Mouse (Mus musculus) forebrain, embryonic 10.5 days (tissue): ENCODE results near the gene Trim15. TPM values are rescaled to one million over a fixed set of nuclear protein-coding genes. Genes with fewer than 3 reads are reported as not detected.
A peak's percentile ranks its signal among the peaks of the same experiment; 100 is the strongest.
"Not testable (repeated sequence)": the region's sequence is repeated elsewhere in the genome, so short reads cannot be mapped to it uniquely, and the experiment has no call there.

Experiments
- DNase-seq: peaks from one replicate; pipeline ENCODE4 v3.0.0-alpha.2; 2017; ENCODE audit warnings: low spot score; ENCODE audit errors: extremely low spot score
- H3K27ac ChIP-seq: fragments of 300-500 bp; sonication (generic); 2 replicates; pipeline ENCODE4 v1.5.1; 2016; ENCODE audit warnings: mild to moderate bottlenecking
- H3K27me3 ChIP-seq: fragments of 300-500 bp; sonication (generic); 2 replicates; pipeline ENCODE4 v1.6.1; 2016; ENCODE audit warnings: mild to moderate bottlenecking; ENCODE audit not compliant: poor library complexity, severe bottlenecking
- H3K36me3 ChIP-seq: fragments of 300-500 bp; sonication (generic); replicated peaks from 2 replicates; pipeline ENCODE4 v1.6.1; 2016; ENCODE audit warnings: mild to moderate bottlenecking, moderate library complexity
- H3K4me1 ChIP-seq: fragments of 300-500 bp; sonication (generic); 2 replicates; pipeline ENCODE4 v1.6.1; 2016
- H3K4me3 ChIP-seq: fragments of 300-500 bp; sonication (generic); 2 replicates; pipeline ENCODE4 v1.5.1; 2016; ENCODE audit warnings: mild to moderate bottlenecking, moderate library complexity
- H3K9me3 ChIP-seq: fragments of 300-500 bp; sonication (generic); 2 replicates; pipeline ENCODE4 v1.6.1; 2016; ENCODE audit warnings: mild to moderate bottlenecking, moderate library complexity
- WGBS: fragments of 180-500 bp; shearing (Covaris S2); methylation state at CpG from one replicate; pipeline ENCODE4 v1.1.7; 2016; 5-methylcytosine and 5-hydroxymethylcytosine counted together
- polyA plus RNA-seq: library from polyadenylated mRNA; unstranded; fragments of >200 nt; fragmentation: Nextera tagmentation; extraction: Ambion mirVana; gene quantifications from 2 replicates; pipeline ENCODE4 v1.2.1, GENCODE M21; 2016

Gene Trim15
- polyA plus RNA-seq, 1 experiment from 2014 or later = 0.27 TPM

- Histone ChIP-seq H3K36me3 (no peaks in the 10 kb centered on the region), H3K27ac (no peak overlapping the region), H3K4me1 (no peaks in the 10 kb centered on the region), H3K27me3 (no peaks in the 10 kb centered on the region), H3K9me3 (no peaks in the 10 kb centered on the region), H3K4me3 (no peak overlapping the region)
- no peak for DNase-seq
- whole genome bisulfite sequencing = 82% methylated on average over 5 of the region's 5 CpGs
Observed at GRCm38 (mm10) chr17:36893387-36893786, 26.4 kb upstream of the Trim15 start.

- H3K36me3 ChIP-seq = no peaks in the 10 kb centered on the region
- H3K4me3 ChIP-seq = no peak overlapping the region
- WGBS = 23% methylated on average over 2 of the region's 2 CpGs
- no peak for DNase-seq
- H3K9me3 ChIP-seq = no peaks in the 10 kb centered on the region
- no peak overlapping the region for H3K27ac ChIP-seq
- no peaks in the 10 kb centered on the region for H3K27me3 ChIP-seq
- H3K4me1 ChIP-seq = no peaks in the 10 kb centered on the region
Observed at GRCm38 (mm10) chr17:36892362-36892761, 25.4 kb upstream of the Trim15 start.

GRCm38 (mm10) chr17:36891496-36891895, 24.5 kb upstream of the Trim15 start:
- not testable (repeated sequence) for H3K4me3 ChIP-seq, H3K36me3 ChIP-seq, H3K9me3 ChIP-seq, H3K27me3 ChIP-seq, H3K27ac ChIP-seq, DNase-seq, H3K4me1 ChIP-seq
- 93% methylated on average over 1 of the region's 1 CpGs for WGBS

GRCm38 (mm10) chr17:36890073-36890903, 23.3 kb upstream of the Trim15 start, which contains the start of gene Trim40:
Gene Trim40 (minus strand): TSS chr17:36890123.
- no peak for DNase-seq
- 85% methylated on average over 5 of the region's 5 CpGs for WGBS
- Histone ChIP-seq H3K9me3 (no peaks in the 10 kb centered on the region), H3K36me3 (no peaks in the 10 kb centered on the region), H3K4me1 (no peaks in the 10 kb centered on the region), H3K4me3 (no peak within 1 kb of the TSS), H3K27me3 (no peaks in the 10 kb centered on the region), H3K27ac (no peak within 1 kb of the TSS)

- no peak for DNase-seq
Observed at GRCm38 (mm10) chr17:36885132-36885790, 18.3 kb upstream of the Trim15 start.

GRCm38 (mm10) chr17:36883350-36883749, 16.3 kb upstream of the Trim15 start:
- Histone ChIP-seq H3K27ac (no peak overlapping the region), H3K4me1 (no peaks in the 10 kb centered on the region), H3K36me3 (no peaks in the 10 kb centered on the region), H3K27me3 (no peaks in the 10 kb centered on the region), H3K9me3 (no peaks in the 10 kb centered on the region), H3K4me3 (no peak overlapping the region)
- WGBS = 88% methylated on average over 2 of the region's 2 CpGs
- no peak for DNase-seq

More at GRCm38 (mm10) chr17:36885132-36885790, 18.3 kb upstream of the Trim15 start:
- Histone ChIP-seq H3K9me3 (no peaks in the 10 kb centered on the region), H3K36me3 (no peaks in the 10 kb centered on the region), H3K4me3 (no peak overlapping the region), H3K27ac (no peak overlapping the region), H3K4me1 (no peaks in the 10 kb centered on the region), H3K27me3 (no peaks in the 10 kb centered on the region)
- WGBS = 94% methylated on average over 12 of the region's 12 CpGs

GRCm38 (mm10) chr17:36874636-36875035, 7.6 kb upstream of the Trim15 start:
- no peaks in the 10 kb centered on the region for H3K27me3 ChIP-seq
- H3K27ac ChIP-seq = no peak overlapping the region
- no peak overlapping the region for H3K4me3 ChIP-seq
- H3K9me3 ChIP-seq = no peaks in the 10 kb centered on the region
- H3K36me3 ChIP-seq = no peaks in the 10 kb centered on the region
- WGBS = 78% methylated on average over 4 of the region's 4 CpGs
- DNase-seq = no peak
- no peaks in the 10 kb centered on the region for H3K4me1 ChIP-seq

GRCm38 (mm10) chr17:36869955-36870810, 3.2 kb upstream of the Trim15 start:
- no peak for DNase-seq
- peaks cover 10% of the 10 kb centered on the region for H3K4me1 ChIP-seq
- H3K27me3 ChIP-seq = peaks cover 29% of the 10 kb centered on the region
- 83% methylated on average over 25 of the region's 25 CpGs for WGBS
- H3K27ac ChIP-seq = peak overlapping the region; percentile 70
- H3K9me3 ChIP-seq = no peaks in the 10 kb centered on the region
- no peaks in the 10 kb centered on the region for H3K36me3 ChIP-seq
- H3K4me3 ChIP-seq = peak overlapping the region; percentile 10

GRCm38 (mm10) chr17:36869284-36869954, 2.4 kb upstream of the Trim15 start, which contains the start of gene Trim10:
Gene Trim10 (plus strand): TSS chr17:36869574.
- Histone ChIP-seq H3K9me3 (no peaks in the 10 kb centered on the region), H3K27ac (peak within 1 kb of the TSS; percentile 70), H3K4me1 (peaks cover 10% of the 10 kb centered on the region), H3K4me3 (peak within 1 kb of the TSS; percentile 10), H3K36me3 (no peaks in the 10 kb centered on the region), H3K27me3 (peaks cover 29% of the 10 kb centered on the region)
- no peak for DNase-seq
- 82% methylated on average over 4 of the region's 4 CpGs for WGBS

- DNase-seq = no peak
- no peak overlapping the region for H3K27ac ChIP-seq
- peaks cover 29% of the 10 kb centered on the region for H3K27me3 ChIP-seq
- WGBS = 85% methylated on average over 2 of the region's 2 CpGs
- H3K9me3 ChIP-seq = no peaks in the 10 kb centered on the region
- no peak overlapping the region for H3K4me3 ChIP-seq
- no peaks in the 10 kb centered on the region for H3K36me3 ChIP-seq
- peaks cover 10% of the 10 kb centered on the region for H3K4me1 ChIP-seq
Observed at GRCm38 (mm10) chr17:36868836-36869235, 1.8 kb upstream of the Trim15 start.

- 65% methylated on average over 2 of the region's 2 CpGs for WGBS
- Histone ChIP-seq H3K4me1 (peaks cover 3% of the 10 kb centered on the region), H3K36me3 (peaks cover 31% of the 10 kb centered on the region), H3K9me3 (no peaks in the 10 kb centered on the region), H3K4me3 (no peak overlapping the region), H3K27me3 (peaks cover 12% of the 10 kb centered on the region), H3K27ac (no peak overlapping the region)
- no peak for DNase-seq
Observed at GRCm38 (mm10) chr17:36861680-36862079, 5.3 kb downstream of the Trim15 start.

- DNase-seq = no peak
- Histone ChIP-seq H3K4me3 (no peak overlapping the region), H3K27ac (no peak overlapping the region), H3K9me3 (no peaks in the 10 kb centered on the region), H3K36me3 (peaks cover 65% of the 10 kb centered on the region), H3K4me1 (no peaks in the 10 kb centered on the region), H3K27me3 (no peaks in the 10 kb centered on the region)
- 89% methylated on average over 3 of the region's 3 CpGs for WGBS
Observed at GRCm38 (mm10) chr17:36858181-36858580, 8.8 kb downstream of the Trim15 start.
